Mouse (Mus musculus) liver, adult 2 months (tissue): Measurements from ENCODE around the gene Nsmce1. TPM values are rescaled to one million over a fixed set of nuclear protein-coding genes. Genes with fewer than 3 reads are reported as not detected.
A peak's percentile ranks its signal among the peaks of the same experiment; 100 is the strongest.
"Not testable (repeated sequence)": the region's sequence is repeated elsewhere in the genome, so short reads cannot be mapped to it uniquely, and the experiment has no call there.

Experiments
- DNase-seq: peaks from one replicate; pipeline ENCODE4 v3.0.0-alpha.2; 2011; ENCODE audit warnings: low read depth, low spot score; ENCODE audit errors: extremely low read depth
- H3K27ac ChIP-seq: fragments of 200-500 bp; replicated peaks from 2 replicates; pipeline ENCODE4 v1.5.1; 2012; ENCODE audit warnings: low read depth, mild to moderate bottlenecking, control low read depth, inconsistent platforms, low read length; ENCODE audit not compliant: insufficient read depth
- H3K27me3 ChIP-seq: fragments of 200-500 bp; 2 replicates; pipeline ENCODE4 v1.6.1; 2012; ENCODE audit warnings: mild to moderate bottlenecking, moderate library complexity, low read length, inconsistent platforms; ENCODE audit not compliant: control insufficient read depth, insufficient read depth
- H3K36me3 ChIP-seq: fragments of 200-500 bp; 2 replicates; pipeline ENCODE4 v1.6.1; 2012; ENCODE audit warnings: low read length, inconsistent platforms; ENCODE audit not compliant: control insufficient read depth, insufficient read depth
- H3K4me1 ChIP-seq: fragments of 200-500 bp; 2 replicates; pipeline ENCODE4 v1.6.1; 2011; ENCODE audit warnings: low read length; ENCODE audit not compliant: control insufficient read depth, insufficient read depth
- H3K4me3 ChIP-seq: fragments of 200-500 bp; 2 replicates; pipeline ENCODE4 v1.5.1; 2011; ENCODE audit warnings: low read depth, mild to moderate bottlenecking, control low read depth, low read length, moderate library complexity; ENCODE audit not compliant: insufficient read depth
- H3K79me2 ChIP-seq: fragments of 200-500 bp; 2 replicates; pipeline ENCODE4 v1.6.1; 2012; ENCODE audit warnings: inconsistent platforms, mild to moderate bottlenecking, low read length, moderate library complexity; ENCODE audit not compliant: control insufficient read depth, insufficient read depth
- H3K9ac ChIP-seq: fragments of 200-500 bp; 2 replicates; pipeline ENCODE4 v1.6.1; 2012; ENCODE audit warnings: low read depth, mild to moderate bottlenecking, control low read depth, inconsistent platforms, low read length
- CTCF ChIP-seq: fragments of 200-500 bp; IDR thresholded peaks from 2 replicates; pipeline ENCODE4 v1.5.1; 2011; ENCODE audit warnings: low read depth, low read length, control low read depth
- POLR2A ChIP-seq: fragments of 200-500 bp; IDR thresholded peaks from 2 replicates; pipeline ENCODE4 v1.6.1; 2011; ENCODE audit warnings: low read length, control low read depth; ENCODE audit not compliant: insufficient read depth; ENCODE audit errors: extremely low read depth
- WGBS: fragments of 180-500 bp; shearing (Covaris S2); methylation state at CpG from one replicate; pipeline ENCODE4 v1.1.7; 2018; 5-methylcytosine and 5-hydroxymethylcytosine counted together
- polyA plus RNA-seq: library from polyadenylated mRNA; depleted of rRNA; stranded (reverse); fragments of >200 nt; gene quantifications from 2 replicates; pipeline ENCODE4 v1.2.3, GENCODE M21; 2012
- total RNA-seq: library from RNA; depleted of rRNA; stranded (reverse); fragments of >200 nt; gene quantifications from 2 replicates; pipeline ENCODE4 v1.2.3, GENCODE M21; 2014

Gene Nsmce1
- total and polyA plus RNA-seq, 2 experiments, result 19.3 to 19.9 TPM

DNA sequence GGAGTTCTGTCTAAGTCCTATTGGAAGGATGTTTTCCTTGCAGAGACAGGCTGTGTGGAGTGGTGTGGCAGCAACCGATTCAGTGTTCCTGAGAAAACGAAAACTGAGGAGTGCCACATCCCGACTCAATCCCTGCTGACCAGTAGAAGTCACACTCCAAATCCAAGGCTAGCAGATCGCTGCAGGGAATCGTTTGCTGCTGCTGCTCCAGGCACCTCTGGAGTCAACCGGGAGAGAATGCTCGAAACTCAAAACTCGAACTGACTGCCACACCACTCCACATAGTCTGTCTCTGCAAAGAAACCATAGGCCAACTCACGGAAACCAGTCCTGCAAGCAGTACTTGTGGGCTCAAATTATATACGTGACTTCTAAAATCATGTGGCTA lies 47.3 kb downstream of the Nsmce1 start:
- no peaks in the 10 kb centered on the region for H3K27me3 ChIP-seq
- no peak for TF ChIP-seq POLR2A
- no peak for TF ChIP-seq CTCF
- DNase-seq, result no peak
- no peaks in the 10 kb centered on the region for H3K79me2 ChIP-seq
- H3K4me1 ChIP-seq, result peaks cover 6% of the 10 kb centered on the region
- H3K36me3 ChIP-seq, result no peaks in the 10 kb centered on the region
- H3K27ac ChIP-seq, result peak overlapping the region; percentile 51
- peak overlapping the region; percentile 70 for H3K9ac ChIP-seq
- peak overlapping the region; percentile 68 for H3K4me3 ChIP-seq
- 5% methylated on average over 10 of the region's 10 CpGs for WGBS

DNA sequence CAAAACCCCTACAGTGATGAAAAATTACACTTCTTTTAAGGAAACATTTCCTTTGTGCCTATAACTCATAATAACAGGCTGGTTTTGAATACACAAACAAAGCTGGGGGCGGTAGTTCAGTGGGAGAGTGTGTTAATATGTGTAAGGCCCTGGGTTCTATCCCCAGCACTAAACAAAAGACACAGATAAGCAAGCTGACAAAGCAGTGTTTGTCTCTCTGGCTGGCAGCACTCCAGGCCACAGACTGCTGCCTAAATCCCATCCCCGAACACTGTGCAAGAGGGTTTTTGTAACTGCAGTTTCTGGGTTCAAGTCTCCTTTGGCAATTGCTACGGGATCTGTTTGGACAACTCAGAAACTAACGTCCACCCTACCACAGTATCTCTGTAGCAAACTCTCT lies 49.1 kb downstream of the Nsmce1 start:
- H3K27ac ChIP-seq, result no peak overlapping the region
- no peak overlapping the region for H3K4me3 ChIP-seq
- H3K27me3 ChIP-seq, result no peaks in the 10 kb centered on the region
- TF ChIP-seq CTCF (no peak), POLR2A (no peak)
- H3K36me3 ChIP-seq, result no peaks in the 10 kb centered on the region
- no peak overlapping the region for H3K9ac ChIP-seq
- 71% methylated on average over 4 of the region's 4 CpGs for WGBS
- no peaks in the 10 kb centered on the region for H3K79me2 ChIP-seq
- no peak for DNase-seq
- peaks cover 6% of the 10 kb centered on the region for H3K4me1 ChIP-seq

DNA sequence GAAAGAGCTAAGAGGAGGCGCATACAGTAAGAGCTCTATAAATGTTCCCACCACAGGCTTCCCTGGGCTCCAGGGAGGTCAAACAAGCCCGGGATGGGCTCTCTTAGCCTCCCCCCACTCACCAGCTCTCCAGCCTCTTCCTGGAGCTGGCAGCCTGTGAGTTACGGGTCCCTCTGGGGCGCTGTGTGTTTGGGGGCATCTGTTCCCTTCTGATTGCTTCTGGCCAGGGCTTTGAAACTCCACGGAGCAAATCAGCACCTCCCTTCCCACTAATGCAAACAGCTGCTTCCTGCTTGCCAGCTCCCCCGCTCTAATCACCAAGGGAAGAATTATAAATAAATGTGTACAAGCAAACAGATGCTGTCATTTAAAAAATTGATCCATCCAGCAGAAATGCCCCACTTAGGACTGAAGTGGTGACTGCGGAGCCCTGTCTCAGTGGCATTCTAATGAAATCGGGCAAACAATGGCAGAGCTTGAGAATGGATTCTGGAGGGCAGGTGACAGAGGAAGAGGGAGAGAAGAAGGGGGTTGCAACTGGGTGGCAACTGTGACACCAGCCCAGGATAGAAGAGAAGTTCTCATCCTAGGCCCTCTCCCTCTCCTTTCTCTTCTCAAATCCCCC lies 56.6 kb downstream of the Nsmce1 start:
- WGBS, result 42% methylated on average over 8 of the region's 8 CpGs

DNA sequence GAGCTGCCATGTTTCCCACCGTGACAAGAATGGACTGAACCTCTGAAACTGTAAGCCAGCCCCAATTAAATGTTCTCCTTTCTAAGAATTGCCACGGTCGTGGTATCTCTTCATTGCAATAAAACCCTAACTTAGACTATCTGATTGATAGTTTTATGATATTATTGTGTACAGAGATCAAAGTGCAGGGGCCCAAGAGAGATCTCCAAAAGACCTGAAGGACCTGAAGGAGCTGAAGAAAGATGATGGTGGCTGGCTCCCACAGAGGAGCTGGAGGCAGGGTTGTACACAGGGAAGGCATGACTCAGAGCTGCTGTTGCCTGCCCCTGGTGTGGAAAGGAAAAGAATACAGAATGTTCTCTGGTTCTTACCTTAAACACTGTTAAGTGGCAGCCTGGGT lies 57.5 kb downstream of the Nsmce1 start:
- H3K27me3 ChIP-seq, result no peaks in the 10 kb centered on the region
- H3K4me3 ChIP-seq, result no peak overlapping the region
- no peak for DNase-seq
- 88% methylated on average over 3 of the region's 3 CpGs for WGBS
- no peaks in the 10 kb centered on the region for H3K79me2 ChIP-seq
- no peak overlapping the region for H3K9ac ChIP-seq
- H3K36me3 ChIP-seq, result no peaks in the 10 kb centered on the region
- TF ChIP-seq POLR2A (no peak), CTCF (no peak)
- no peaks in the 10 kb centered on the region for H3K4me1 ChIP-seq
- H3K27ac ChIP-seq, result no peak overlapping the region

More for the DNA sequence above, 56.6 kb downstream of the Nsmce1 start:
- no peaks in the 10 kb centered on the region for H3K4me1 ChIP-seq
- TF ChIP-seq CTCF (no peak), POLR2A (no peak)
- no peak overlapping the region for H3K9ac ChIP-seq
- H3K27ac ChIP-seq, result no peak overlapping the region
- H3K27me3 ChIP-seq, result no peaks in the 10 kb centered on the region
- no peak overlapping the region for H3K4me3 ChIP-seq
- DNase-seq, result no peak
- no peaks in the 10 kb centered on the region for H3K36me3 ChIP-seq
- H3K79me2 ChIP-seq, result no peaks in the 10 kb centered on the region

DNA sequence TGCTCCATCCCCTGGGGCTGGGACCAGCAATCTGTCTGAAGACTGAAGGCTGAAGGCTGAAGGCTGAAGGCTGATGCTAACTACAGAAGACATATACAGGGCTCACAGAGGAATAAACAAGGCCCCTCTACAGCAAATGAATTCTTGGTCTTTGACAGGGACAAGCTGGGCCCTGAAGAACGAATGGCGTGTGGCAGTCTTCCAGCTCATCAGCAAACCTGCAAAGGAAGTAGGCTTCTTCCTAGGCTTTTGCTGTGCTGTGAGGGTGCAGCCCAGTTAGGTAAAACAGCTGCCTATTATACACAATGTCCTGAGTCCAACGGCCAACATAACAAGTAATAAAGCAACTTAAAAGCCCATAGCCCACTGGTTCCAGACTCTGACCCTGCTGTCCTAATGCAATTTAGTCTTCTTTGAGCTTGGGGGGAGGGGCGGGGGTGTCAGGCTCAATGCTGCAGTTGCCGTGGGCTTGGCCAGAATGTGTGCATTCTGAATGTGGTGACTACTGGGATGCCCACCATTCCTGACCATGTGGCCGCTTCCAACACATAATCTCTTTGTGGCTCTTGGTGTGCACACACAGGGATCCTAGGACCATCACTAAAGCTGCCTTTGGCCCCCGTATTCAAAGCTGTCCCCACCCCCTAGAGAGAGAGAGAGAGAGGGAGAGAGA lies 61.1 kb downstream of the Nsmce1 start:
- no peak overlapping the region for H3K9ac ChIP-seq
- H3K4me3 ChIP-seq, result no peak overlapping the region
- TF ChIP-seq CTCF (no peak), POLR2A (no peak)
- H3K79me2 ChIP-seq, result no peaks in the 10 kb centered on the region
- no peak overlapping the region for H3K27ac ChIP-seq
- 68% methylated on average over 7 of the region's 7 CpGs for WGBS
- no peaks in the 10 kb centered on the region for H3K4me1 ChIP-seq
- no peaks in the 10 kb centered on the region for H3K36me3 ChIP-seq
- no peak for DNase-seq
- no peaks in the 10 kb centered on the region for H3K27me3 ChIP-seq

DNA sequence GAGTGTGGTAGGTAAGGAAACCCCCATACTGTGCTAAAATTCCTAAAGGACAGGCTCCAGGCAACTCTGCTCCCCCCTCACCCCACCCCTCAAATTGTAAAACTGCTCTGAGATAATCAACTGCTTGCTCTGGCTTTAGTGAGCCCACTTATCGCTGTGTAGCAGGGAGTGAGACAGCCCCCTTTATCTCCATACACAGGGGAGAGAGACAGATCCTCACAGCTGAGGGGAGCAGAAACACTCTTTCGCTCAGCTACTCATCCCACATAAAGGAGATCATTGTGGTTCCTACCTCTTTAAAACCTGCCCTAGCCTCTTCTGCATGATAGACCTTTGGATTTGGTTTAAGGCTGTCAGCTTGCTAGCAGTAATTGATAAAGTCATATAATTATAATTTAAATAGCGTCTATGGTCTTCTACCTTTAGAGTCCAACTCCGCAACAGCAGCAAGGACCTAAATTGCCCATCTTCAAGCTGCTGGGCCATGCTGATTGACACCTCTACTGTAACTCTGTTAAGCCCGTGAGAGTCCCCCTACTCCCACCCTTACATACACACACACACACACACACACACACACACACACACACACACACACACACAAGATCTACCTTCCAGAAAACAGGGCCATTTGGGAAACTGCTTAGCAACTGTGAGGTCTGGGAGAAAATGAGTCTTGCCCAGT lies 62.4 kb downstream of the Nsmce1 start:
- not testable (repeated sequence) for H3K79me2 ChIP-seq, H3K36me3 ChIP-seq, H3K27ac ChIP-seq, H3K27me3 ChIP-seq, DNase-seq, H3K4me1 ChIP-seq, H3K9ac ChIP-seq, H3K4me3 ChIP-seq
- WGBS, result 75% methylated on average over 5 of the region's 5 CpGs
